Mouse (Mus musculus) spleen, adult 2 months (tissue): ENCODE data around the gene Rassf7.

Source experiments
- CTCF ChIP-seq: fragments of 200-500 bp; IDR thresholded peaks from 2 replicates; pipeline ENCODE4 v1.5.1; 2011; ENCODE audit warnings: mild to moderate bottlenecking, inconsistent platforms; ENCODE audit not compliant: insufficient read depth, insufficient read length, insufficient replicate concordance; ENCODE audit errors: extremely low read depth
- POLR2A ChIP-seq: fragments of 200-500 bp; IDR thresholded peaks from 2 replicates; pipeline ENCODE4 v1.6.1; 2011; ENCODE audit warnings: low read depth, low read length, inconsistent platforms

DNA sequence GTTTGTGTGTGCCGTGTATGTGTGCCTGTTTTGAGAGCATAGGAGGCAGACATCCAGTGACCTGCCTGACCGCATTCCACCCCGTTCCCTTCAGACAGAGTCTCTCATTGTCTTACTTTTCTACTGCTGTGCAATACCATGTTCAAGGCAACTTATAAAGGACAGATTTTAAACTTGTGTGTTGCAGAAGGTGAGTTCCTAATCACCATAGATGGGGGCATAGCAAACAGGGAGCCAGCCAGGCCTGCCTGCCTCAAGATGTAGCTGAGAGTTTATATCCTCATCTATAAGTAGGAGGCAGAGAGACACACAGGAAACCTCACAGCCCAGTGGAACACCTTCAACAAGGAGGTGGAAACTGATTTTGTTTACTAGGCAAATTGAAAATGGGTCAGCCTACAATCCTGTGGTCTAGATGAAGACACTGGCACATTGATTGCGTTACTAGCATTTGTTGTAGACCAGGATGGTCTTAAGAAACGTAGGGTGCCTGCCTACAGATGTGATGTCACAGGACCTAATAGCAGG lies 42.3 kb upstream of the Rassf7 start:
- no peak for TF ChIP-seq POLR2A
- TF ChIP-seq CTCF = no peak
